Mouse (Mus musculus) embryo, embryonic 10.5 days (tissue): ENCODE data around the gene Zfp668.

Experiments used
- DNase-seq: peaks from one replicate; pipeline ENCODE4 v3.0.0-alpha.2; 2015; ENCODE audit warnings: low spot score

The Zfp668 gene

DNA sequence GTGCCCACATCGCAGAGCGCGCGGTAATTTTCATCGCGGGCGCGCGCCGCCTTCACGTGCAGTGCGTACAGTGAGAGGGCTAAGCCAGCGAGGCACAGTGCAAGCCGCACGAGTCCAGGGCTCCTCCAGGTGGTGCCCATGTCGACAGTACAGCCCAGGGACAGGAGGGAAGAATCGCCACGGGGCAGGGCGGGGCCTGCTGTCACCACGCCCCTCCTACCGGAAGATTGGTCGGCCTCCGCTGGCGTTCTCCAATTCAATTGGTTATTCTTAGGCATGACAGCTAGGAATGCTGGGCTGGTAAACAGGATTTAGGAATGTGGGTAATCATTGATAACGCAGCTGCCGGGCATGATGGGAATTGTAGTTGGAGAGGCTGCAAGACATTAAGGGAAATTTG lies 18.8 kb upstream of the Zfp668 start, which contains the start of the genes Gm21974 and Vkorc1:
Gene Gm21974, minus strand, starts transcription at position 13 of the 400 bp plus-strand sequence.
Gene Vkorc1, minus strand, starts transcription at position 176 of the 400 bp plus-strand sequence.
- DNase-seq = peak; percentile 96

- DNase-seq = no peak
These were observed 17.9 kb upstream of the Zfp668 start for GRCm38 (mm10) chr7:127894480-127894879.

DNA sequence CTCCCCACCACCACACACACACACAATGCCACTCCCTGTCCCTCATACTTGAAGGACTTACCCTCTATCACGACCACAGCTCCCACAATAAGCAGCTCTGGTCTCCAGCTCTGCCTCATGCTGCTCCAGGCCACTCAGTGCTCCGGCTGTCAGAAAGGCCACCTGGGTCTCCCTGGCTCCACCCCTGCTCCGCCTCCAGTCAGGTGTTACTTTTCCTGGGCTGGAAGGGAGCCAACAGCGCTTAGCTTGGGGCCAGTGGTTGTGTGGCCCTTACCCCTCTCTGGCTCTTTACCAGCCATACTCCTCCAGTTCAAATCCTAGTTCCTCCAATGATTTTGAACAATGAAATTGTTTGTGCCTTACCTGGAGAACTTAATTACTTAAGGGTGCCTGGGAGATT lies 14.2 kb upstream of the Zfp668 start, which contains the start of gene Prss53:
Gene Prss53, minus strand, starts transcription at position 173 of the 400 bp plus-strand sequence.
- DNase-seq = no peak

DNA sequence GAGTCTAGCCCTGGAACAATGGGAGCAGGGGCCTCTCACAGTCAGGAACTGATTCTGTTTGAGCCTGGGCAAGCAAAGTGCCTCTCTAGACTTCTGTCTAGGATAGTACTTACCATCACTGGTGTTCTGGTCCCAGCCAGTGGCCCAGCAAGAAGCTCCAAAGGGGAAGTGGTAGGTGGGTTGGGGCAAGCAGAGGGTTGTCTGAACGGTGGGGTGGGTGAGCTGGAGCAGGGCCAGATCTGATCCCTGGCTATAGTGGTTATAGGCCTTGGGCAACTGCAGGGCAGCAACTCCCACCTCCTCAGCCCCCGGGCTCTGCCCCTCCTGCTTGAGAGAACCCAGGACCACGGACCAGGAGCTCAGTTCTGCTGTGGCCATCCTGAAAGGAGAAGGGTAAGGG lies 12.2 kb upstream of the Zfp668 start:
- no peak for DNase-seq

DNA sequence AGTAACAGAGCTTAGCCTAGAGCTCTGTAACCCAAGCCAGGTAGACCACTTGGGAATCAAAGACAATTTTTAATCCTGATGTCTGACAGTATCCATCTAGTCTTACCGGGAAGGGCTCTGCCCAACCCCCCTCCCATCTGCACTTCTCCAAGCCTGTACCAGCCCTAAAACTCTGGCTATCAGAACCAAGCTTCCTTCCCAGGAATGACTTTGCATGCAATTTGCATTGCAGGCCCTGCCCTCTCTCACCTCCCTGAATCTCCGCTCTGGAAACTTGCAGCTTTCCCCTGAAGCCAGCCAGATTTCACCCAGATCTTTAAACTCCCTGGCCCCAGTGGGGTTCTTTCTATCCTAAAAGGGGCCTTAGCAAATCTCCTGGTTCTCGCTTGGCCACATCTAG lies 11.2 kb upstream of the Zfp668 start:
- DNase-seq = no peak

- DNase-seq = no peak
These were observed 10.6 kb upstream of the Zfp668 start for GRCm38 (mm10) chr7:127887191-127887590.

- DNase-seq = no peak
These were observed 9.9 kb upstream of the Zfp668 start for GRCm38 (mm10) chr7:127886551-127886950.

DNA sequence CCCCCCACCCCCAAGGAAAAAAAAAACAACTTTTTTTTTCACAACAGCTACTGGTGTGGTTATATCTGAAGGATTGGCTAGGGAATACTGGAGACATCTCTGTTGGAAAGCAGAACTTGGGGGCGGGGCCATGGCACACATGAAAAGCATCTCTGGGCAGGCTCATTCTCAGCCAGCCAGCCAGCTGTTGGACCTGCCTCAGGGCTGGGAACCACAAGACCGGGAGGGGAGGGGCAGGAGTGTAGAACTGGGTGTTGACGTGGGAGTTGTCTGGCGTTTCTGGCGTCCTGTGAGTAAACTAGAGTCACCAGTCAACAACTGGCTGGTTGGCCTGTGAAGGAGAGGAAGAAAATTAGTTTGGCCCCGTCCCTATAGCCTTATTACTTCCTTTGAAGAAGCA lies 9.3 kb upstream of the Zfp668 start:
- no peak for DNase-seq

GRCm38 (mm10) chr7:127880431-127880830 lies 3.8 kb upstream of the Zfp668 start:
- DNase-seq = no peak

- DNase-seq = no peak
These were observed 2.7 kb upstream of the Zfp668 start for GRCm38 (mm10) chr7:127879301-127879700.

DNA sequence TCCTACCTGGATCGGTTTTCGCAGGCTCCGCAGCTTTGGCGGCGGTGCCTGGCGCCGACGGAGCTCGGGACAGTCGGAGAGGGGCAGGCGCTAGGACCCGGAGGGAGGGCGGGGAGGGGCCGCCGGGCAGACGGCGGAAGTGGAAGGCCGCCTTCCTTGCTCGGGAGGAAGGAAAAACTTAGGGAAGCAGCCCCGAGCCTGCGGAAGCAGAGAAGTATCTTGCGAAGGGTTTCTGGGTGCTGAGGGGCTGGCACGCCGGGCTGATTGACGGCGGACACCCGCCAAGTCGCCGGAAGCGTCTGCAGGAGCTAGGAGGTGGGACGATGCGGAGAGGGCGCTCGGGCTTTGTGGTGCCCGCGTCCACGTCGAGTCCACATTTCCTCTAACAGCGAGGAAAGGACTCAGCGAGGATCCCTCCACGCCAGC lies 574 bp downstream of the Zfp668 start, which contains the start of gene Zfp646:
Gene Zfp646, plus strand, starts transcription at position 181 of the 426 bp plus-strand sequence.
- peak; percentile 89 for DNase-seq

DNA sequence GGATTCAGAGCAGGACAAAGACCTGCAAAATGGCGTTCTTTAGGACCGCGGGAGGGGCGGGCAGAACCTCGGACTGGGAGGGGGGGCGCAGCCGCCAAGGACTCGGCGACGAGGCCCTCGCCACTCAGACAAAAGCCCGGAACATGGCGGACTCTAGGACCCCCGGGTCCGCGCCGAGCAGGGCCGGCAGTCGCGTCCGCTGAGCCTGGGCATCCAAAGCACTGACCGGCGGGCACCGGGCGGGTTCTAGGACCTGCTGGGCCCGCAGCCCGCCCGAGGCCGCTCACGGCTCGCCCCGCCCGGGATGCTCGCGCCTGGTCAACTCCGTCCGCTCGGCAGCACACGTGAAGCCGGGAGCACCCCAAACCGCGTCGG lies 1.0 kb downstream of the Zfp668 start:
- DNase-seq = peak; percentile 98

DNA sequence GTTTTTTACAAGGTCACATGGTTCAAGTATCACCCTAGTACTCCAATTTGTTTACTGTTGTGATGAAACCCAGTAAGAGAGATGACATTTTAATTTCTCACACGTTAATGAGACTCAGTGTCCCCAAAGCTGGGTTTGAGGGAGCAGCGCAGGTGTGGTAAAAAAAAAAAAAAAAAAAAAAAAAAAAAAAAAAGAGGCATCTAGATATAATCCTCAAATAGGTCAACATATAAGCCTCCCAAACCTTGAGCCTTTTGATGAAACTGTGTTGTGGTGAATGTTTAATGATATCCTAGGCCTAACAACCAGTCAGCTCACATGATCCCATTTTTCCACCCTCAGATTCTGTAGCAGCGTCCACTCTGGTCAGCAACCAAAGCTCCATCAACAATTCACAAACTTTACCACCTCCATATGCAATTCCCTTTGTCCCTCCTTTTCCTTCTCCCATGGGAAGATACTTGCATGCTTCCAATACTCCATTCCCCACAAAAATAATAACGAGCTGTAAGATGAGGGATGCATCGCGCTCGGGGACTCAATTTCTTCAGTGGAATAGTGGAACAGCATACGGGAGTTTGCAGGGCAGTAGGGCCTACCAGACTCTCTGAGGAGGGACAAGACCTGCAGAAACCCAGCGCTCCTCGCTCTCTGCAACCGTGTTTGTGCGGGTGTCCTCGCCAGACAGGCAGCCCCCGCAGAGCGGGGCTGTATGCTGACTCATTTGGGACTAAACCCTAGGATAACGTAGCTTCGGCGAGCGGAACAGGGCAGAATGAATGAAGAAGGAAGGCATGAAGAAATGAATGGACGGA lies 1.6 kb downstream of the Zfp668 start:
- no peak for DNase-seq

GRCm38 (mm10) chr7:127870136-127870821 lies 6.3 kb downstream of the Zfp668 start:
- DNase-seq = peak; percentile 12

- no peak for DNase-seq
These were observed 7.3 kb downstream of the Zfp668 start for GRCm38 (mm10) chr7:127869149-127869810.

GRCm38 (mm10) chr7:127867641-127868040 lies 9.0 kb downstream of the Zfp668 start:
- DNase-seq = no peak

GRCm38 (mm10) chr7:127866434-127866833 lies 10.2 kb downstream of the Zfp668 start:
- no peak for DNase-seq

- no peak for DNase-seq
These were observed 18.4 kb downstream of the Zfp668 start for GRCm38 (mm10) chr7:127858258-127858657.

DNA sequence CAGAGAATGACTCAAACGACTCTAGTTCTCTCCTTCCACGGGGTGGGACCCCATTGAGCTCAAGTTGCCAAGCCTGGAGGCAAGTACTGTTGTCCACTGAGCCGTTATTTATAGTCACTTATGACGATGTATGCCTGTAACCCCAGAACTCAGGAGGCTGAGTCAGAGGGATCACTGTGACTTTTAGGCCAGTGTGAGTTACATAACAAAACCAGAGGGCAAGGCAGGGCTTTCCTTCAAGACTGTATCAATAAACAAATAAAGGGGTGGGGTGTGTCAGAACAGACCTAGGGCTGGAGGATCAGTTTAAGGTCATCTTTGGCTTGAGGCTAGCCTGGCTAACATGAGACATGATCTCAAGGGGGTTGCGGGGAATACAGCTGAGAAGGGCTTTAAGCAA lies 25.7 kb downstream of the Zfp668 start:
- DNase-seq = no peak

GRCm38 (mm10) chr7:127849973-127850875 lies 26.4 kb downstream of the Zfp668 start:
- DNase-seq = no peak

- DNase-seq = peak; percentile 87
These were observed 34.5 kb downstream of the Zfp668 start for GRCm38 (mm10) chr7:127842001-127842718.
